Mouse (Mus musculus): Measurements from ENCODE around the gene Gm20795. TPM values are rescaled to one million over a fixed set of nuclear protein-coding genes. Genes with fewer than 3 reads are reported as not detected.
"Not testable (repeated sequence)": the region's sequence is repeated elsewhere in the genome, so short reads cannot be mapped to it uniquely, and the experiment has no call there.

The Gm20795 gene
- polyA plus RNA-seq (2015; fragmentation: Nextera tagmentation; extraction: Ambion mirVana), result not detected in 2 replicates

- H3K27ac ChIP-seq; H3K27me3 ChIP-seq (replicated peaks); H3K4me3 ChIP-seq (replicated peaks); H3K9me3 ChIP-seq; ATAC-seq (ENCODE audit: insufficient read depth, low FRiP score, low read depth); H3K4me2 ChIP-seq; H3K4me1 ChIP-seq; H3K36me3 ChIP-seq; H3K9ac ChIP-seq: not testable (repeated sequence)
These were observed at the start of gene Gm20795 for GRCm38 (mm10) chrY:40804614-40805013. Gm20795 (plus strand) TSS chrY:40804914.

DNA sequence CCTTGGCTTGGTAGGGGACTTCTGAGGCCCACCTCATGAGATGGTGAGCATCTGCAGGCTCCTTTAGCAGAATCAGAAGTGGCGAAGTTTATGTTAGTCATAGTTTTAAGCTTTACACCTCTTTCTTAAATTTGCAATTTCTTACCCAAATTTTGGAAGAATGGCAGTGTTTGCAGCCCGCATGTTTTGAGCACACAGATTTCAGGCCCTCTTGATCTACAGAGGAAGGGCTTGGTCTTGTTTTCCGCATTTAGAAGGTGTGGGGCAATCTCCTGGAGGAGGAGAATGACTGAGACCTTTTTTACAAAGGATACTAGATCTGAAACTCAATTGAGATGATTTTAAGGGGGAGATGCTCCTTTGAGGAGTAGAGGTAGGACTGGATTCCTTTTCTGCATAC, 29.0 kb upstream of the Gm20795 start, which contains the start of gene Gm21797:
TSS of gene Gm21797 (minus strand) at position 101 of the 400 bp plus-strand sequence.
- H3K36me3 ChIP-seq; H3K4me2 ChIP-seq; H3K4me1 ChIP-seq; ATAC-seq (ENCODE audit: insufficient read depth, low FRiP score, low read depth); H3K9ac ChIP-seq; H3K27me3 ChIP-seq (replicated peaks); H3K4me3 ChIP-seq (replicated peaks); H3K9me3 ChIP-seq; H3K27ac ChIP-seq: not testable (repeated sequence)
- no CpG with 5 or more reads among the region's 3 CpGs for WGBS

Other genes starting within 250 kb of the Gm20795 start
- gene Gm21852, start 152.9 kb upstream of the Gm20795 start, polyA plus RNA-seq (2015; fragmentation: Nextera tagmentation; extraction: Ambion mirVana), result not detected in 2 replicates
- gene Gm21797, start 29.1 kb upstream of the Gm20795 start, polyA plus RNA-seq (2015; fragmentation: Nextera tagmentation; extraction: Ambion mirVana), result not detected in 2 replicates

Measured in stomach, embryonic 15.5 days (tissue).